Mouse (Mus musculus) spleen, postnatal 10 days (tissue): ENCODE measurements around the gene Aig1.

Source experiments
- DNase-seq, 2 experiments: peaks; one replicate each; pipeline ENCODE4 v3.0.0; 2021 to 2022; ENCODE audit warnings: low spot score in 2 of 2

The Aig1 gene

GRCm38 (mm10) chr10:13776014-13776413, 92.8 kb downstream of the Aig1 start:
- no peak for DNase-seq

GRCm38 (mm10) chr10:13775411-13775810, 93.4 kb downstream of the Aig1 start:
- no peak for DNase-seq

GRCm38 (mm10) chr10:13774910-13775309, 93.9 kb downstream of the Aig1 start:
- no peak for DNase-seq

GRCm38 (mm10) chr10:13770720-13771119, 98.1 kb downstream of the Aig1 start:
- DNase-seq, result no peak

GRCm38 (mm10) chr10:13769789-13770188, 99.0 kb downstream of the Aig1 start:
- DNase-seq, result no peak

GRCm38 (mm10) chr10:13768866-13769265, 99.9 kb downstream of the Aig1 start:
- DNase-seq, result no peak

GRCm38 (mm10) chr10:13767076-13767475, 101.7 kb downstream of the Aig1 start:
- DNase-seq, result no peak

GRCm38 (mm10) chr10:13763151-13763550, 105.6 kb downstream of the Aig1 start:
- no peak for DNase-seq

GRCm38 (mm10) chr10:13754712-13755111, 114.1 kb downstream of the Aig1 start:
- no peak for DNase-seq

GRCm38 (mm10) chr10:13753777-13754176, 115.0 kb downstream of the Aig1 start:
- no peak for DNase-seq

GRCm38 (mm10) chr10:13739494-13740140, 129.2 kb downstream of the Aig1 start:
- no peak for DNase-seq

- DNase-seq, result no peak
These were observed 138.6 kb downstream of the Aig1 start for GRCm38 (mm10) chr10:13730039-13730748.

- DNase-seq, result no peak
These were observed 141.1 kb downstream of the Aig1 start for GRCm38 (mm10) chr10:13727676-13728075.

- DNase-seq, result no peak
These were observed 142.6 kb downstream of the Aig1 start for GRCm38 (mm10) chr10:13726206-13726605.

- DNase-seq, result no peak
These were observed 143.5 kb downstream of the Aig1 start for GRCm38 (mm10) chr10:13725276-13725675.

GRCm38 (mm10) chr10:13716132-13716531, 152.6 kb downstream of the Aig1 start:
- DNase-seq, result no peak

- DNase-seq, result no peak
These were observed 153.2 kb downstream of the Aig1 start for GRCm38 (mm10) chr10:13715584-13715983.

GRCm38 (mm10) chr10:13714920-13715293, 153.9 kb downstream of the Aig1 start:
- no peak for DNase-seq

- no peak for DNase-seq
These were observed 154.4 kb downstream of the Aig1 start for GRCm38 (mm10) chr10:13714199-13714919.

- DNase-seq, result no peak
These were observed 155.1 kb downstream of the Aig1 start for GRCm38 (mm10) chr10:13713711-13714110.

GRCm38 (mm10) chr10:13713116-13713515, 155.7 kb downstream of the Aig1 start:
- no peak for DNase-seq

- DNase-seq, result no peak
These were observed 157.4 kb downstream of the Aig1 start for GRCm38 (mm10) chr10:13711281-13711829.

- no peak for DNase-seq
These were observed 163.0 kb downstream of the Aig1 start for GRCm38 (mm10) chr10:13705771-13706170.
